Mouse (Mus musculus) thymus, adult 2 months (tissue): ENCODE measurements around the gene Ptprg.

Experiments used
- CTCF ChIP-seq: fragments of 200-500 bp; IDR thresholded peaks from 2 replicates; pipeline ENCODE4 v1.5.1; 2012; ENCODE audit warnings: mild to moderate bottlenecking, control low read depth, low read length, moderate library complexity, borderline replicate concordance; ENCODE audit not compliant: control insufficient read depth, poor library complexity, insufficient read depth; ENCODE audit errors: extremely low read depth
- POLR2A ChIP-seq: fragments of 200-500 bp; IDR thresholded peaks from 2 replicates; pipeline ENCODE4 v1.6.1; 2012; ENCODE audit warnings: mild to moderate bottlenecking, low read length, control low read depth, moderate library complexity; ENCODE audit not compliant: control insufficient read depth, poor library complexity, insufficient read depth; ENCODE audit errors: extremely low read depth

GRCm38 (mm10) chr14:12047637-12048036, 494.3 kb downstream of the Ptprg start:
- TF ChIP-seq POLR2A (no peak), CTCF (no peak)
